Mouse (Mus musculus): Measurements from ENCODE around the gene Resf1. TPM values are rescaled to one million over a fixed set of nuclear protein-coding genes. Genes with fewer than 3 reads are reported as not detected.

Resf1 gene
- total and polyA plus RNA-seq, 3 experiments: 12.9 to 103 (median 20.4) TPM

- DNase-seq (ENCODE audit: low read depth, low spot score): no peak
- Histone ChIP-seq H3K79me2 (ENCODE audit: control insufficient read depth, insufficient read depth, low read length, poor library complexity) (no peaks in the 10 kb centered on the region), H3K4me3 (ENCODE audit: control insufficient read depth in 1 of 2, insufficient read depth in 1 of 2, low read depth in 2 of 2, low read length in 2 of 2) (no peak overlapping the region), H3K9ac (ENCODE audit: control insufficient read depth, low read depth, low read length, poor library complexity, severe bottlenecking) (no peak overlapping the region), H3K36me3 (ENCODE audit: control insufficient read depth in 1 of 2, insufficient read depth in 2 of 2, low read length in 2 of 2) (no peaks in the 10 kb centered on the region; a peak in 1 of 4 replicates), H3K27ac (ENCODE audit: control insufficient read depth, low read depth, low read length) (no peak overlapping the region), H3K27me3 (ENCODE audit: control insufficient read depth in 1 of 2, insufficient read depth in 2 of 2, low read length in 2 of 2) (no peaks in the 10 kb centered on the region), H3K9me3 (replicated peaks; ENCODE audit: insufficient read depth, low read length) (no peaks in the 10 kb centered on the region), H3K4me1 (ENCODE audit: control insufficient read depth in 1 of 2, insufficient read depth in 2 of 2, low read length in 2 of 2) (no peaks in the 10 kb centered on the region)
- TF ChIP-seq POLR2A (IDR thresholded peaks at IDR 0.05; ENCODE audit: control insufficient read depth in 1 of 2, insufficient read depth in 1 of 2, low read depth in 1 of 2, low read length in 2 of 2, poor library complexity in 1 of 2): no peak
- no peak for TF ChIP-seq MAFK (IDR thresholded peaks at IDR 0.05; ENCODE audit: borderline replicate concordance, low read depth, low read length)
- TF ChIP-seq MYC (IDR thresholded peaks at IDR 0.05; ENCODE audit: low read depth, low read length): no peak
- no peak for TF ChIP-seq RAD21 (IDR thresholded peaks at IDR 0.05; ENCODE audit: low read depth, low read length)
- no peak for TF ChIP-seq ZMIZ1 (IDR thresholded peaks at IDR 0.05; ENCODE audit: low read depth, low read length)
- TF ChIP-seq JUND (IDR thresholded peaks at IDR 0.05; ENCODE audit: low read depth, low read length): no peak
- TF ChIP-seq EP300 (IDR thresholded peaks at IDR 0.05; ENCODE audit: low read depth in 1 of 2, low read length in 2 of 2): no peak
- TF ChIP-seq MEF2A (IDR thresholded peaks at IDR 0.05; ENCODE audit: extremely low read depth, insufficient replicate concordance, low read depth, low read length, poor library complexity, severe bottlenecking): no peak
- TF ChIP-seq HCFC1 (IDR thresholded peaks at IDR 0.05; ENCODE audit: low read depth, low read length): no peak
- no peak for TF ChIP-seq TAL1 (IDR thresholded peaks at IDR 0.05; ENCODE audit: low read length)
- no peak for TF ChIP-seq NRF1 (IDR thresholded peaks at IDR 0.05; ENCODE audit: insufficient read depth, low read depth, low read length, poor library complexity, severe bottlenecking)
- TF ChIP-seq TBP (IDR thresholded peaks at IDR 0.05; ENCODE audit: low read depth, low read length): no peak
- TF ChIP-seq CHD1 (IDR thresholded peaks at IDR 0.05; ENCODE audit: low read depth, low read length): no peak
- no peak for TF ChIP-seq ZC3H11A (IDR thresholded peaks at IDR 0.05; ENCODE audit: low read depth, low read length)
- no peak for TF ChIP-seq CHD2 (IDR thresholded peaks at IDR 0.05; ENCODE audit: low read length)
- no peak for TF ChIP-seq GATA1 (IDR thresholded peaks at IDR 0.05; ENCODE audit: low read depth, low read length)
- no peak for TF ChIP-seq SMC3 (IDR thresholded peaks at IDR 0.05; ENCODE audit: low read depth, low read length)
- no peak for TF ChIP-seq E2F4 (IDR thresholded peaks at IDR 0.05; ENCODE audit: borderline replicate concordance, low read depth, low read length)
- no peak for TF ChIP-seq MAZ (IDR thresholded peaks at IDR 0.05; ENCODE audit: low read depth, low read length)
Measured at GRCm38 (mm10) chr6:149338622-149339021, 29.4 kb downstream of the Resf1 start.

- 0 out of 2 replicates have a peak, but pooled peaks cover 2% of the 10 kb centered on the region for H3K9me3 ChIP-seq (replicated peaks; ENCODE audit: insufficient read depth, low read length)
- no peaks in the 10 kb centered on the region for H3K79me2 ChIP-seq (ENCODE audit: control insufficient read depth, insufficient read depth, low read length, poor library complexity)
- DNase-seq (ENCODE audit: low read depth, low spot score): no peak
- no peak for TF ChIP-seq TAL1 (IDR thresholded peaks at IDR 0.05; ENCODE audit: low read length)
- no peak for TF ChIP-seq POLR2AphosphoS5 (IDR thresholded peaks at IDR 0.05; ENCODE audit: borderline replicate concordance, low read depth, low read length)
- TF ChIP-seq POLR2AphosphoS2 (IDR thresholded peaks at IDR 0.05; ENCODE audit: low read length): no peak
- no peak for TF ChIP-seq POLR2A (IDR thresholded peaks at IDR 0.05; ENCODE audit: control insufficient read depth in 1 of 2, insufficient read depth in 1 of 2, low read depth in 1 of 2, low read length in 2 of 2, poor library complexity in 1 of 2)
- no peak for TF ChIP-seq ZMIZ1 (IDR thresholded peaks at IDR 0.05; ENCODE audit: low read depth, low read length)
- no peak for TF ChIP-seq NELFE (IDR thresholded peaks at IDR 0.05; ENCODE audit: low read depth, low read length)
- no peak for TF ChIP-seq SIN3A (IDR thresholded peaks at IDR 0.05; ENCODE audit: low read length)
- no peak for TF ChIP-seq MYC (IDR thresholded peaks at IDR 0.05; ENCODE audit: low read depth, low read length)
- no peak for TF ChIP-seq ELF1 (IDR thresholded peaks at IDR 0.05; ENCODE audit: low read depth, low read length)
- no peaks in the 10 kb centered on the region for H3K4me1 ChIP-seq (ENCODE audit: control insufficient read depth in 1 of 2, insufficient read depth in 2 of 2, low read length in 2 of 2)
- no peak overlapping the region for H3K9ac ChIP-seq (ENCODE audit: control insufficient read depth, low read depth, low read length, poor library complexity, severe bottlenecking)
- no peak overlapping the region for H3K4me3 ChIP-seq (ENCODE audit: control insufficient read depth in 1 of 2, insufficient read depth in 1 of 2, low read depth in 2 of 2, low read length in 2 of 2)
- no peaks in the 10 kb centered on the region for H3K36me3 ChIP-seq (ENCODE audit: control insufficient read depth in 1 of 2, insufficient read depth in 2 of 2, low read length in 2 of 2)
- H3K27me3 ChIP-seq (ENCODE audit: control insufficient read depth in 1 of 2, insufficient read depth in 2 of 2, low read length in 2 of 2): no peaks in the 10 kb centered on the region
- no peak overlapping the region for H3K27ac ChIP-seq (ENCODE audit: control insufficient read depth, low read depth, low read length)
Measured at GRCm38 (mm10) chr6:149343802-149344201, 34.6 kb downstream of the Resf1 start.

Data from MEL (cell line).